Mouse (Mus musculus) heart, adult 2 months (tissue): ENCODE data around the gene Lrrc4.

Experiments used
- CTCF ChIP-seq: fragments of 200-600 bp; IDR thresholded peaks from 2 replicates; pipeline ENCODE4 v1.8.1; 2022; ENCODE audit warnings: antibody characterized with exemption, mild to moderate bottlenecking, moderate library complexity
- EP300 ChIP-seq: fragments of 200-500 bp; IDR thresholded peaks from 2 replicates; pipeline ENCODE4 v1.6.1; 2011; ENCODE audit warnings: low read depth, low read length, control low read depth; ENCODE audit not compliant: insufficient read depth
- POLR2A ChIP-seq: fragments of 200-500 bp; IDR thresholded peaks from 2 replicates; pipeline ENCODE4 v1.6.1; 2011; ENCODE audit warnings: mild to moderate bottlenecking, low read depth, low read length, control low read depth; ENCODE audit not compliant: insufficient read depth

- TF ChIP-seq POLR2A (no peak), CTCF (no peak), EP300 (no peak)
Measured at GRCm38 (mm10) chr6:28663670-28664069, 167.9 kb downstream of the Lrrc4 start.
